Mouse (Mus musculus) kidney, adult 11 months (tissue): ENCODE measurements around the gene Ssbp3.

Source experiments
- DNase-seq: peaks from one replicate; pipeline ENCODE4 v3.0.0; 2022

The Ssbp3 gene

GRCm38 (mm10) chr4:107064394-107065098 is 154.0 kb downstream of the Ssbp3 start:
- DNase-seq = no peak

GRCm38 (mm10) chr4:107066252-107067124 is 156.0 kb downstream of the Ssbp3 start, which contains the start of the genes Mrpl37 and Cyb5rl:
Gene Mrpl37, minus strand, starts transcription at chr4:107066868.
Gene Cyb5rl, plus strand, starts transcription at chr4:107066988.
- peak; percentile 97 for DNase-seq

- DNase-seq = peak; percentile 38
These were observed 156.8 kb downstream of the Ssbp3 start for GRCm38 (mm10) chr4:107067151-107067840.

GRCm38 (mm10) chr4:107072343-107072742 is 161.8 kb downstream of the Ssbp3 start:
- DNase-seq = no peak

GRCm38 (mm10) chr4:107075456-107075855 is 165.0 kb downstream of the Ssbp3 start:
- DNase-seq = no peak

- no peak for DNase-seq
These were observed 168.4 kb downstream of the Ssbp3 start for GRCm38 (mm10) chr4:107078894-107079293.

- no peak for DNase-seq
These were observed 169.2 kb downstream of the Ssbp3 start for GRCm38 (mm10) chr4:107079716-107080115.

GRCm38 (mm10) chr4:107082185-107082584 is 171.7 kb downstream of the Ssbp3 start:
- no peak for DNase-seq

- no peak for DNase-seq
These were observed 172.6 kb downstream of the Ssbp3 start for GRCm38 (mm10) chr4:107083126-107083525.

- no peak for DNase-seq
These were observed 173.8 kb downstream of the Ssbp3 start for GRCm38 (mm10) chr4:107084343-107084742.

- DNase-seq = peak; percentile 93
These were observed 174.4 kb downstream of the Ssbp3 start for GRCm38 (mm10) chr4:107084858-107085257.

- DNase-seq = no peak
These were observed 181.2 kb downstream of the Ssbp3 start for GRCm38 (mm10) chr4:107091696-107092095.

GRCm38 (mm10) chr4:107094484-107095187 is 184.1 kb downstream of the Ssbp3 start:
- DNase-seq = no peak

GRCm38 (mm10) chr4:107096043-107096442 is 185.5 kb downstream of the Ssbp3 start:
- no peak for DNase-seq

- no peak for DNase-seq
These were observed 186.4 kb downstream of the Ssbp3 start, which contains the start of gene Cdcp2 for GRCm38 (mm10) chr4:107096841-107097373. Gene Cdcp2, plus strand, starts transcription at chr4:107096891.

- no peak for DNase-seq
These were observed 187.4 kb downstream of the Ssbp3 start for GRCm38 (mm10) chr4:107097871-107098270.

GRCm38 (mm10) chr4:107098375-107098774 is 187.9 kb downstream of the Ssbp3 start:
- DNase-seq = no peak

GRCm38 (mm10) chr4:107098791-107099525 is 188.5 kb downstream of the Ssbp3 start:
- DNase-seq = no peak
